Mouse (Mus musculus): ENCODE results near the gene Nusap1. TPM values are rescaled to one million over a fixed set of nuclear protein-coding genes. Genes with fewer than 3 reads are reported as not detected.

The Nusap1 gene
- total and polyA plus RNA-seq, 3 experiments: 2.2 to 138 (median 54.7) TPM

DNA sequence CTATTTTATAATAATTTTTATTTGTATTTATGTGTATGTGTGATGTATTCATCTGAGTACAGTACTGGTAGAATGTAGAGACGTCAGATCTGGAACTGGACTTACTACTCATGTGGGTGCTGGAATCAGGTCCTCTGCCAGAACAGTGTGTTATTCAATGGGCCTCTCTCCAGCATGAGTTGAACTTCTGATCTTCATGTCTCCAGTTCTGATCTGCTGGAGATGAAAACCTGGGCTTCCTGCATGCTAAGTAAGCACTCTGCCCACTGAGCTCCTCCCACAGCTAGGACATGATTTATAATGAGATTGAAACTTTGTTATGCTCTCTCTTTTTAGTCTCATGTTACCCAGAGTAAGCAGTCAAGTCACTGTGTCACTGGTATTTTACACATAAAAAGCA is 78.0 kb downstream of the Nusap1 start:
- DNase-seq (ENCODE audit: low spot score) (no peak), ATAC-seq (ENCODE audit: extremely low read depth, insufficient number of reproducible peaks, low FRiP score, poor library complexity, severe bottlenecking) (no peak)
- TF ChIP-seq CTCF (IDR thresholded peaks at IDR 0.05; ENCODE audit: low read depth, low read length): no peak
- TF ChIP-seq POLR2AphosphoS5 (IDR thresholded peaks at IDR 0.05; ENCODE audit: insufficient replicate concordance, low read depth, low read length): no peak
- TF ChIP-seq GATA2 (IDR thresholded peaks at IDR 0.05; ENCODE audit: borderline replicate concordance, low read depth, low read length): no peak
- H3K27me3 ChIP-seq (ENCODE audit: insufficient read depth, low read length): no peaks in the 10 kb centered on the region
- no peaks in the 10 kb centered on the region for H3K9me3 ChIP-seq (replicated peaks)
- peaks cover 64% of the 10 kb centered on the region for H3K36me3 ChIP-seq (replicated peaks)
- H3K4me3 ChIP-seq (ENCODE audit: low read depth, low read length): no peak overlapping the region
- H3K4me1 ChIP-seq (ENCODE audit: insufficient read depth, low read depth, low read length): peaks cover 4% of the 10 kb centered on the region

DNA sequence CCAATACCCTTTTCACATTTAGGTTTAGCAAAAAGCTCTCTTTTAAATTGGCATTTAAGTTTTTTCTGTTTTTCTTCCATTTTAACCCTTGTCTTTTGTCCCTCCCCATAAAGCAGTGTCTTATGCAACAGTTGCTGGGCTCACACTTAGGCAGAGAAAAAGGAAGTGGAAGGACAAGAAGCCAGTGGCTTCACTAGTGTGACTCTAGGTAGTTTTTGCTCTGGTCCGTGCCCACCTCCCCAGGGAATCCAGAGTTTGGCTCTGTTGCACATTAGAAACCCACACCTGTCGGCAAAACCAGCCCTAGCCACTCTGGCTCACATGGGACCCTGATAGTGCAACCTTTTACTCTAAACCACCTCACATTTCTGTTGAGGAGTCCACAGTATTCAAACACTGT is 80.4 kb downstream of the Nusap1 start:
- Histone ChIP-seq H3K4me1 (ENCODE audit: insufficient read depth, low read depth, low read length) (no peaks in the 10 kb centered on the region), H3K9me3 (replicated peaks) (no peaks in the 10 kb centered on the region), H3K27me3 (ENCODE audit: insufficient read depth, low read length) (no peaks in the 10 kb centered on the region), H3K4me3 (ENCODE audit: low read depth, low read length) (no peak overlapping the region), H3K36me3 (replicated peaks) (peaks cover 58% of the 10 kb centered on the region)
- no peak for ATAC-seq (ENCODE audit: extremely low read depth, insufficient number of reproducible peaks, low FRiP score, poor library complexity, severe bottlenecking)
- no peak for TF ChIP-seq CTCF (IDR thresholded peaks at IDR 0.05; ENCODE audit: low read depth, low read length)
- TF ChIP-seq GATA1 (IDR thresholded peaks at IDR 0.05; ENCODE audit: borderline replicate concordance, low read length): no peak
- no peak for TF ChIP-seq GATA2 (IDR thresholded peaks at IDR 0.05; ENCODE audit: borderline replicate concordance, low read depth, low read length)
- no peak for TF ChIP-seq POLR2AphosphoS5 (IDR thresholded peaks at IDR 0.05; ENCODE audit: insufficient replicate concordance, low read depth, low read length)
- no peak for TF ChIP-seq TAL1 (conservative IDR thresholded peaks at IDR 0.05; ENCODE audit: low read depth, low read length)
- no peak for DNase-seq (ENCODE audit: low spot score)

DNA sequence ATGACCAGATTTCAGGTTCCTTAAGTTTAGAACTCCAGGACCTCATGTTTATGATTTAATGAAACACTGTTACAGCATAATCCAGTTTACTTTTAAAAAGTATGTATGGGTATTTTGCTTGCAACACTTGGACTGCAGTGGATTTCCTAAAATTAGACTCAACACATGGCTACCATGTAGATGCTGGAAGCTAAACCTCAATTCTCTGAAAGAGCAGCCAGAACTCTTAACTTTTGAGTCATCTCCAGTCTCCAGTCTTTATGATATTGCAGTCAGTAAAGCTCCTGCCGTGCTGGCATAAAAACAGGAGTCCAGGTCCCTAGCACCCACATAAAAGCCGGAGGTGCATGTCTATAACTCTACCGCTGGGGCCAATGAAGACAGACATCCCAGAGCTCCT is 81.9 kb downstream of the Nusap1 start:
- Histone ChIP-seq H3K4me3 (ENCODE audit: low read depth, low read length) (no peak overlapping the region), H3K9me3 (replicated peaks) (no peaks in the 10 kb centered on the region), H3K36me3 (replicated peaks) (peaks cover 62% of the 10 kb centered on the region), H3K4me1 (ENCODE audit: insufficient read depth, low read depth, low read length) (no peaks in the 10 kb centered on the region), H3K27me3 (ENCODE audit: insufficient read depth, low read length) (no peaks in the 10 kb centered on the region)
- DNase-seq (ENCODE audit: low spot score) (no peak), ATAC-seq (ENCODE audit: extremely low read depth, insufficient number of reproducible peaks, low FRiP score, poor library complexity, severe bottlenecking) (no peak)
- TF ChIP-seq TAL1 (conservative IDR thresholded peaks at IDR 0.05; ENCODE audit: low read depth, low read length) (no peak), POLR2AphosphoS5 (IDR thresholded peaks at IDR 0.05; ENCODE audit: insufficient replicate concordance, low read depth, low read length) (no peak)

Other genes starting within 250 kb of the Nusap1 start
- 41.2 and 46.8 TPM in 2 replicates for gene Ino80, start 140.6 kb upstream of the Nusap1 start, total RNA-seq (2014; fragmentation: Nextera tagmentation)
- gene Ino80, start 140.6 kb upstream of the Nusap1 start, total RNA-seq (2017): 16.3 and 20.4 TPM in 2 replicates
- 7.0 and 8.0 TPM in 2 replicates for gene Ino80, start 140.6 kb upstream of the Nusap1 start, polyA plus RNA-seq (2012)
- 2.3 and 4.6 TPM in 2 replicates for gene Exd1, start 70.7 kb upstream of the Nusap1 start, total RNA-seq (2014; fragmentation: Nextera tagmentation)
- 1.4 and 2.2 TPM in 2 replicates for gene Exd1, start 70.7 kb upstream of the Nusap1 start, total RNA-seq (2017)
- gene Exd1, start 70.7 kb upstream of the Nusap1 start, polyA plus RNA-seq (2012): 0.21 and 0.23 TPM in 2 replicates
- gene Chp1, start 70.6 kb upstream of the Nusap1 start, total RNA-seq (2014; fragmentation: Nextera tagmentation): 84.1 and 108 TPM in 2 replicates
- 72.4 and 77.2 TPM in 2 replicates for gene Chp1, start 70.6 kb upstream of the Nusap1 start, total RNA-seq (2017)
- gene Chp1, start 70.6 kb upstream of the Nusap1 start, polyA plus RNA-seq (2012): 15.6 and 17.3 TPM in 2 replicates
- 40.8 and 42.6 TPM in 2 replicates for gene Oip5, start 171 bp downstream of the Nusap1 start, total RNA-seq (2014; fragmentation: Nextera tagmentation)
- 37.2 and 44.1 TPM in 2 replicates for gene Oip5, start 171 bp downstream of the Nusap1 start, total RNA-seq (2017)
- gene Oip5, start 171 bp downstream of the Nusap1 start, polyA plus RNA-seq (2012): 20.0 and 26.5 TPM in 2 replicates
- gene Ndufaf1, start 44.5 kb downstream of the Nusap1 start, total RNA-seq (2014; fragmentation: Nextera tagmentation): 32.5 and 35.9 TPM in 2 replicates
- 44.5 and 46.2 TPM in 2 replicates for gene Ndufaf1, start 44.5 kb downstream of the Nusap1 start, total RNA-seq (2017)
- 2.8 and 3.0 TPM in 2 replicates for gene Ndufaf1, start 44.5 kb downstream of the Nusap1 start, polyA plus RNA-seq (2012)
- 44.5 and 54.0 TPM in 2 replicates for gene Rtf1, start 56.8 kb downstream of the Nusap1 start, total RNA-seq (2014; fragmentation: Nextera tagmentation)
- 24.7 and 33.1 TPM in 2 replicates for gene Rtf1, start 56.8 kb downstream of the Nusap1 start, total RNA-seq (2017)
- gene Rtf1, start 56.8 kb downstream of the Nusap1 start, polyA plus RNA-seq (2012): 36.2 and 73.2 TPM in 2 replicates
- gene Itpka, start 124.0 kb downstream of the Nusap1 start, total RNA-seq (2014; fragmentation: Nextera tagmentation): 0.39 TPM in 1 of 2 replicates, not detected in the other
- 0.22 and 0.52 TPM in 2 replicates for gene Itpka, start 124.0 kb downstream of the Nusap1 start, total RNA-seq (2017)
- gene Itpka, start 124.0 kb downstream of the Nusap1 start, polyA plus RNA-seq (2012): 1.9 TPM in 2 replicates
- gene Ltk, start 142.1 kb downstream of the Nusap1 start, total RNA-seq (2014; fragmentation: Nextera tagmentation): not detected in 2 replicates
- 0.11 TPM in 1 of 2 replicates, not detected in the other for gene Ltk, start 142.1 kb downstream of the Nusap1 start, total RNA-seq (2017)
- not detected in 2 replicates for gene Ltk, start 142.1 kb downstream of the Nusap1 start, polyA plus RNA-seq (2012)
- 22.3 and 23.9 TPM in 2 replicates for gene Rpap1, start 169.2 kb downstream of the Nusap1 start, total RNA-seq (2014; fragmentation: Nextera tagmentation)
- gene Rpap1, start 169.2 kb downstream of the Nusap1 start, total RNA-seq (2017): 8.0 and 8.1 TPM in 2 replicates
- 36.4 and 41.3 TPM in 2 replicates for gene Rpap1, start 169.2 kb downstream of the Nusap1 start, polyA plus RNA-seq (2012)
- gene Tyro3, start 179.4 kb downstream of the Nusap1 start, total RNA-seq (2014; fragmentation: Nextera tagmentation): not detected in 2 replicates
- gene Tyro3, start 179.4 kb downstream of the Nusap1 start, total RNA-seq (2017): 0.87 and 1.1 TPM in 2 replicates
- gene Tyro3, start 179.4 kb downstream of the Nusap1 start, polyA plus RNA-seq (2012): 0.28 and 0.42 TPM in 2 replicates

Measured in G1E (cell line).